Mouse (Mus musculus) olfactory bulb, adult 2 months (tissue): ENCODE results near the gene Padi1.

ENCODE experiments used
- CTCF ChIP-seq: fragments of 200-500 bp; IDR thresholded peaks from 2 replicates; pipeline ENCODE4 v1.5.1; 2012; ENCODE audit warnings: low read depth, mild to moderate bottlenecking, low read length, moderate library complexity; ENCODE audit not compliant: insufficient read depth
- POLR2A ChIP-seq: fragments of 200-500 bp; IDR thresholded peaks from 2 replicates; pipeline ENCODE4 v1.6.1; 2012; ENCODE audit warnings: mild to moderate bottlenecking, low read depth, low read length, moderate library complexity; ENCODE audit not compliant: insufficient read depth

DNA sequence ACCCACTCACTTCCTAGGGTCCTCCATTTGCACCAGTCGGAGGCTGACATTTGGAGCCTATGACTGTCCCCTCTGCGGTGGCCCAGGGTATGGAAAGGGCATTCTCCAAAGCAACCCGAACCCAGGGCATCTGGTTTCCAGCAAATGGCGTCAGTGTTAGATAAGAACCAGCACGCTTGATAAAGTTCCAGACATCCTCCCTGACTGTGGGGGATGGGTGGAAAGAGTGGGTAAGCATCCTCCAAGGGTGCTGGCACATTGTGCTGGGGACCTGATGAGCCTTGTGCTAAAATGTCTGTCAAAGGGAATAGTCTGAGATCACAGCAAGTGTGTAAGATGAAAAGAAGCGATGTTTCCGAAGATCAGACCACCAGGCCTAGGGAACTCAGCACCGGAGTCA lies 33.4 kb downstream of the Padi1 start:
- TF ChIP-seq POLR2A = no peak
- no peak for TF ChIP-seq CTCF
